Mouse (Mus musculus) liver, embryonic 13.5 days (tissue): ENCODE data around the gene Dcst1. TPM values are rescaled to one million over a fixed set of nuclear protein-coding genes. Genes with fewer than 3 reads are reported as not detected.

Experiments
- ATAC-seq: fragments of 200-750 bp; cut with Nextera tagmentation; 2 replicates; pipeline ENCODE4 v1.8.0; 2017; ENCODE audit warnings: low read depth, mild to moderate bottlenecking, moderate number of reproducible peaks, moderate library complexity
- DNase-seq: peaks from one replicate; pipeline ENCODE4 v3.0.0; 2022
- H3K27ac ChIP-seq: fragments of 300-500 bp; sonication (generic); 2 replicates; pipeline ENCODE4 v1.5.1; 2015; ENCODE audit warnings: moderate library complexity, mild to moderate bottlenecking, inconsistent platforms
- H3K27me3 ChIP-seq: fragments of 300-500 bp; sonication (generic); 2 replicates; pipeline ENCODE4 v1.6.1; 2015; ENCODE audit warnings: mild to moderate bottlenecking, inconsistent platforms
- H3K36me3 ChIP-seq: fragments of 300-500 bp; sonication (generic); 2 replicates; pipeline ENCODE4 v1.6.1; 2015; ENCODE audit warnings: mild to moderate bottlenecking, inconsistent platforms
- H3K4me1 ChIP-seq: fragments of 300-500 bp; sonication (generic); replicated peaks from 2 replicates; pipeline ENCODE4 v1.6.1; 2015; ENCODE audit warnings: inconsistent platforms
- H3K4me2 ChIP-seq: fragments of 300-500 bp; sonication (generic); 2 replicates; pipeline ENCODE4 v1.6.1; 2015; ENCODE audit warnings: inconsistent platforms, mild to moderate bottlenecking, moderate library complexity
- H3K4me3 ChIP-seq: fragments of 300-500 bp; sonication (generic); replicated peaks from 2 replicates; pipeline ENCODE4 v1.5.1; 2015; ENCODE audit warnings: mild to moderate bottlenecking, inconsistent platforms
- H3K9ac ChIP-seq: fragments of 300-500 bp; sonication (generic); 2 replicates; pipeline ENCODE4 v1.6.1; 2015; ENCODE audit warnings: mild to moderate bottlenecking, inconsistent platforms
- H3K9me3 ChIP-seq: fragments of 300-500 bp; sonication (generic); replicated peaks from 2 replicates; pipeline ENCODE4 v1.6.1; 2016; ENCODE audit warnings: inconsistent platforms
- WGBS: fragments of 180-500 bp; shearing (Covaris S2); methylation state at CpG from one replicate; pipeline ENCODE4 v1.1.7; 2015; ENCODE audit not compliant: insufficient replicate concordance; 5-methylcytosine and 5-hydroxymethylcytosine counted together
- polyA plus RNA-seq: library from polyadenylated mRNA; unstranded; fragments of >200 nt; fragmentation: Nextera tagmentation; extraction: Ambion mirVana; gene quantifications from 2 replicates; pipeline ENCODE4 v1.2.1, GENCODE M21; 2015

Dcst1 gene
- polyA plus RNA-seq, 1 experiment from 2014 or later: not detected

GRCm38 (mm10) chr3:89355512-89355902, 9.5 kb downstream of the Dcst1 start:
- ATAC-seq: no peak
- Histone ChIP-seq H3K27me3 (peaks cover 49% of the 10 kb centered on the region), H3K9me3 (no peaks in the 10 kb centered on the region), H3K4me1 (peaks cover 9% of the 10 kb centered on the region), H3K4me2 (no peak overlapping the region), H3K4me3 (no peak overlapping the region), H3K36me3 (no peaks in the 10 kb centered on the region), H3K27ac (no peak overlapping the region), H3K9ac (no peak overlapping the region)
- DNase-seq: no peak
- WGBS: 53% methylated on average over 6 of the region's 6 CpGs

GRCm38 (mm10) chr3:89354816-89355511, 10.1 kb downstream of the Dcst1 start:
- H3K27ac ChIP-seq: no peak overlapping the region

GRCm38 (mm10) chr3:89351271-89351670, 13.8 kb downstream of the Dcst1 start:
- 60% methylated on average over 5 of the region's 5 CpGs for WGBS
- no peaks in the 10 kb centered on the region for H3K36me3 ChIP-seq
- no peak overlapping the region for H3K27ac ChIP-seq
- H3K27me3 ChIP-seq: peaks cover 76% of the 10 kb centered on the region
- no peak for DNase-seq
- no peak overlapping the region for H3K4me2 ChIP-seq
- H3K9me3 ChIP-seq: no peaks in the 10 kb centered on the region
- no peak for ATAC-seq
- no peak overlapping the region for H3K9ac ChIP-seq
- H3K4me1 ChIP-seq: peaks cover 33% of the 10 kb centered on the region
- no peak overlapping the region for H3K4me3 ChIP-seq

More at GRCm38 (mm10) chr3:89354816-89355511, 10.1 kb downstream of the Dcst1 start:
- Histone ChIP-seq H3K9me3 (no peaks in the 10 kb centered on the region), H3K36me3 (no peaks in the 10 kb centered on the region), H3K4me3 (no peak overlapping the region), H3K4me2 (no peak overlapping the region), H3K4me1 (peaks cover 15% of the 10 kb centered on the region), H3K9ac (no peak overlapping the region), H3K27me3 (peaks cover 54% of the 10 kb centered on the region)
- DNase-seq: peak; percentile 55
- 13% methylated on average over 5 of the region's 5 CpGs for WGBS
- ATAC-seq: 0 out of 2 replicates have a peak, but pooled peaks have one; percentile 20

DNA sequence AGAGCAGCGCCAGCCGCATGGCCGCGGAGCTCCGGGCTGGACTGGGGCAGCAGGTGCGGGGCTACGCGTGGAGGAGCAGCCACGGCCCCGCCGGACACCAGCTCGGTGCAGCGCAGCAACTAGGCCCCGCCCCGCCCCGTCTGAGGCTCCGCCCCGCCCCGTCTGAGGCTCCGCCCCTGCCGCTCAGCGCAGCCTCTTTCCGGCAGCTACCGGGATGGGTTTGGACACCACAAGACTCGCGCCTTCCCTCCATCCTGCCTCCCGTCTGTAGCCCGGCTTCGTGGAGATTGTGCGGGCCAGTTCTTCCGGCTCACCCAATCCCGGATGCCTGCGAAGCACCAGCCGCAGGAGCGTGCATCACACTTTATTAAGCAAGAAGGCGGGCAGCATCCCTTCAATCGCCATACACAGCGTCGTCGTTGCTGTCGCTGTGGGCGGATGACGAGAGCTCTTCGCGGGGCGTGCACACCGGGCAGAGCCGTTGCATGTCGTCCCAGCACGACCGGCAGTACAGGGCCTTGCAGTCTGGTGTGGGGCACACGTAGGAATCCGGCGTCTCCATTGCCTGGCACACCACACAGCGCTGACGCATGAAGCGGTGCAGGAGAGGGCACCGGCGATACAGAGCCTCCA, 15.1 kb downstream of the Dcst1 start, which contains the start of gene Adam15:
Adam15 (minus strand) TSS at position 128 of the 633 bp plus-strand sequence.
- Histone ChIP-seq H3K27me3 (peaks cover 72% of the 10 kb centered on the region), H3K4me2 (peak within 1 kb of the TSS; percentile 81), H3K36me3 (no peaks in the 10 kb centered on the region), H3K9me3 (no peaks in the 10 kb centered on the region), H3K4me3 (peak within 1 kb of the TSS; percentile 61), H3K9ac (peak within 1 kb of the TSS; percentile 45; the same call in 1 of the 2 replicates), H3K27ac (no peak within 1 kb of the TSS), H3K4me1 (peaks cover 30% of the 10 kb centered on the region)
- DNase-seq (peak; percentile 74), ATAC-seq (peak; percentile 79)
- under 1% methylated on average over 59 of the region's 59 CpGs for WGBS

GRCm38 (mm10) chr3:89348911-89349868, 15.9 kb downstream of the Dcst1 start:
- H3K4me1 ChIP-seq: peaks cover 24% of the 10 kb centered on the region
- H3K9ac ChIP-seq: peak overlapping the region; percentile 45; the same call in 1 of the 2 replicates
- DNase-seq (no peak), ATAC-seq (peak; percentile 10; the same call in 1 of the 2 replicates)
- no peak overlapping the region for H3K27ac ChIP-seq
- H3K4me3 ChIP-seq: peak overlapping the region; percentile 61
- no peaks in the 10 kb centered on the region for H3K9me3 ChIP-seq
- H3K27me3 ChIP-seq: peaks cover 72% of the 10 kb centered on the region
- H3K4me2 ChIP-seq: peak overlapping the region; percentile 81
- 3% methylated on average over 38 of the region's 38 CpGs for WGBS
- no peaks in the 10 kb centered on the region for H3K36me3 ChIP-seq

DNA sequence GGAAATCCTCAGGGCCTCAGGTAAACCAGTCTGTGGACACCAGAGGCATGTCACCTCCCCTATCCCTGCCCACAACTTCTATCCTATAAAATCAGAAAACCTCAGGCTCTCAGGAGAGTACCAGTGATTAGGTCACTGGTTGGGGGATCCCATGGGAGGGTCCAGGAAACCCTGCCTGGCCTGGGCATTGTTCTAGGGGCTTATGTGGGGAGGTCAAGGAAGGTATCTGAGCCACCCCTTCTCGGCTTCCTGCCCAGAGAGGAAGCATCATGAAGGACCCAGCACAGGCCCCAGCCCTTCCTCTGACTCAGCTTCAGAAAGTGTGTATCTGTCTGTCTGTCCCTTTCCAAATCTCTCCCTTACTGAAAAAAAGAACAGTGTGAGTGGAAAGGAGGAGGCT, 17.1 kb downstream of the Dcst1 start:
- peaks cover 24% of the 10 kb centered on the region for H3K4me1 ChIP-seq
- H3K27ac ChIP-seq: no peak overlapping the region
- no peak for DNase-seq
- H3K9ac ChIP-seq: no peak overlapping the region
- H3K4me2 ChIP-seq: 0 out of 2 replicates have a peak overlapping the region, but pooled peaks have one; percentile 81
- peaks cover 60% of the 10 kb centered on the region for H3K27me3 ChIP-seq
- H3K4me3 ChIP-seq: no peak overlapping the region
- 17% methylated on average over 1 of the region's 1 CpGs for WGBS
- H3K36me3 ChIP-seq: no peaks in the 10 kb centered on the region
- no peak for ATAC-seq
- no peaks in the 10 kb centered on the region for H3K9me3 ChIP-seq

GRCm38 (mm10) chr3:89346815-89347540, 18.1 kb downstream of the Dcst1 start:
- H3K27ac ChIP-seq: no peak overlapping the region
- no peak overlapping the region for H3K4me2 ChIP-seq
- DNase-seq (no peak), ATAC-seq (no peak)
- H3K9ac ChIP-seq: no peak overlapping the region
- no peaks in the 10 kb centered on the region for H3K36me3 ChIP-seq
- no peak overlapping the region for H3K4me3 ChIP-seq
- peaks cover 24% of the 10 kb centered on the region for H3K4me1 ChIP-seq
- WGBS: 46% methylated on average over 10 of the region's 10 CpGs
- no peaks in the 10 kb centered on the region for H3K9me3 ChIP-seq
- peaks cover 51% of the 10 kb centered on the region for H3K27me3 ChIP-seq

DNA sequence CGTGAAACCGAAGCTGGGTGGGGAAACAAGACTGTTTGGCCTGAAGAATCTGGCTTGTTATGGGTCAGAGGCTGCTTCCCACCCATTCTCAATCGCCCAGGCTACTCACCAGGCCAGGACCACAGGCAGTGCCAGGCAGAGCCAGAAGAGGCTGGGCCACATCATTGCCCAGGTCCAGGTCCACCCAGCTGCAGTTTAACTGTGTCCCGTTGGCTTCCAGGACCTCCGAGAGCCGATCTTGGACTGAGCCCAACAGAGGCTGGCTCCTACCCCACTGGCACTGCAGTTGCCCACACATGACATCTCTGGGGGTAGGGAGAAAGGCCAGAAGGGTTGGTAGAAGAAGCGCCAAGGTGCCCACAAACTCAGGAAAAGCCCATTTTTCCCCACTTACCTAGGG, 21.8 kb downstream of the Dcst1 start:
- no peaks in the 10 kb centered on the region for H3K36me3 ChIP-seq
- H3K27ac ChIP-seq: no peak overlapping the region
- no peaks in the 10 kb centered on the region for H3K9me3 ChIP-seq
- peaks cover 12% of the 10 kb centered on the region for H3K4me1 ChIP-seq
- H3K4me3 ChIP-seq: no peak overlapping the region
- DNase-seq (no peak), ATAC-seq (no peak)
- H3K4me2 ChIP-seq: no peak overlapping the region
- peaks cover 25% of the 10 kb centered on the region for H3K27me3 ChIP-seq
- 71% methylated on average over 7 of the region's 7 CpGs for WGBS
- no peak overlapping the region for H3K9ac ChIP-seq

DNA sequence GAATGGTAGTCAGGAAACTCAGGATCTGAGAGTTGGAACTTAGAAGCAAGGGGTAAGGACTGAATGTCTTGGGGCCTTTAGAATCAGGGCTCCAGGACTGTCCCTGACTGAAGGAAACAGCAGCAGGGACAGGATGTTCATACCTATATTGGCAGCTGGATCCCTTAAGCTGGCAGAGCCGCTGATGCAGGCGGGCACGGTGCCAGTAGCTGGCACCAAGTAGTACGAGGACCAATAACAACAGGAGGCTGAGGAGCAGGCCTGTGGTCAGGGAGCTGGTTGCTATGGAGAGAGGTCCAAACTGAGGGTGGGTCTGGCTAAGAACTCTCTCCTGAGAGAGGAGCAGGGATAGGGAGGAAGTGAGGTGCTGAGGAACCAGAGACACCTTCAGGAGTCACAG, 23.3 kb downstream of the Dcst1 start:
- no peak overlapping the region for H3K4me2 ChIP-seq
- WGBS: 77% methylated on average over 4 of the region's 4 CpGs
- ATAC-seq: no peak
- peaks cover 23% of the 10 kb centered on the region for H3K4me1 ChIP-seq
- H3K36me3 ChIP-seq: no peaks in the 10 kb centered on the region
- H3K27ac ChIP-seq: no peak overlapping the region
- H3K9ac ChIP-seq: no peak overlapping the region
- H3K4me3 ChIP-seq: no peak overlapping the region
- no peaks in the 10 kb centered on the region for H3K9me3 ChIP-seq
- DNase-seq: no peak
- H3K27me3 ChIP-seq: peaks cover 24% of the 10 kb centered on the region

DNA sequence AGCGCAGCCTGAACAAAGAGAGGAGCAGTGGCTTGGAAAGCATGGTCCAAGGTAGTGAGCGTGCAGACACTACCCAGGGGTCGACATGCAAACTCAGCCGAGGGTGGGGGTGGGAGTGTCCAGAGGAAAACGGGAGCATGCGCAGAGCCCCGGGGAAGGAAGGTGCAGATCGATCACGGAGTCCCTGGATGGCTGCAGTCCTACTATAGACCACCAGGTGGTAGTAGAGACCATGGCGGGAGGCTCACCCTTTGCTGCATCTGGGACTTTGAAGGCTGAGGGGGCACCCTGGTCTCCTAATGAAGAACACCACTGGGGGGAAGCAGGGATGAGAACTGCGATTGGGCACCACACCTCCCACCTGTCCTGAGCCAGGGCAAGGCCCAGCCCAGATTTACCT, 24.6 kb downstream of the Dcst1 start:
- H3K4me3 ChIP-seq: 0 out of 2 replicates have a peak overlapping the region, but pooled peaks have one; percentile 5
- no peaks in the 10 kb centered on the region for H3K36me3 ChIP-seq
- no peak overlapping the region for H3K27ac ChIP-seq
- ATAC-seq: 0 out of 2 replicates have a peak, but pooled peaks have one; percentile 8
- peak overlapping the region; percentile 28 for H3K4me2 ChIP-seq
- WGBS: 11% methylated on average over 11 of the region's 11 CpGs
- peak; percentile 50 for DNase-seq
- no peaks in the 10 kb centered on the region for H3K9me3 ChIP-seq
- peaks cover 21% of the 10 kb centered on the region for H3K4me1 ChIP-seq
- no peak overlapping the region for H3K9ac ChIP-seq
- H3K27me3 ChIP-seq: peaks cover 34% of the 10 kb centered on the region
